Mouse (Mus musculus): Measurements from ENCODE around the gene Nop16.
A peak's percentile ranks its signal among the peaks of the same experiment; 100 is the strongest.

DNA sequence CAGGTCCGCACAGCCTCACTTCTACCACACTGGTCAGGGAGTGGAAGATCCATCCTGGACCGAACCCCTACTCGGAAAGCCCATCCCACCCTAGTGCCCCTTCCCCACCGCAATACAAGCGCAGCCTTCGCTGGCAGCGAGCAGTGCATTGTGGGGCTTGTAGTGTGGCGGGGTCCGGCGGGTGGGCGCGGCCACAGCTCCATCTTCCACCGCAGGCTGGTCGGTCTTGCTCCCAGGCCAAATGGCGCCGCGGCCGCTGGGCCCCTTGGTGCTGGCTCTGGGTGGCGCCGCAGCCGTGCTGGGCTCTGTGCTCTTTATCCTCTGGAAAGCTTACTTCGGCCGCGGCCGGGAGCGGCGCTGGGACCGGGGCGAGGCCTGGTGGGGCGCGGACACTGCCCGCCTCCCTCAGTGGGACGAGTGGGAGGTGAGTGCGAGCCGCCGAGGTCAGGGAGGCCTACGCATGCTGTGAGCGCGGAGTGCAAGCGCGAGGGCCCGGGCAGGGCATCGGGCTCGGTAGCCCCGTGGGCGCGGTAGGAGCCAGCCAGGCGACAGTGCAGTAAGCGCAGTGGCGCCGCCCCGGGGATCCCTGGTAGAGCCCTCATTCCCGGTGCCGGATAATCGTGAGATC, 14.9 kb downstream of the Nop16 start, which contains the start of gene Arl10:
- no peak for TF ChIP-seq CTCF (IDR thresholded peaks at IDR 0.05; ENCODE audit: control insufficient read depth, insufficient read depth, low read length)
- peak; percentile 37; the same call in 1 of the 2 replicates for TF ChIP-seq POLR2A (IDR thresholded peaks at IDR 0.05; ENCODE audit: borderline replicate concordance, control insufficient read depth, low read depth, low read length)

Data from bone marrow, adult 2 months (tissue).